Mouse (Mus musculus) frontal cortex, postnatal 36 days (tissue): ENCODE measurements around the gene Cyp2ab1.

Source experiments
- DNase-seq, 2 experiments: peaks; one replicate each; pipeline ENCODE4 v3.0.0; 2022; ENCODE audit warnings: low spot score in 2 of 2

Gene Cyp2ab1

GRCm38 (mm10) chr16:20271339-20271738 is 53.9 kb downstream of the Cyp2ab1 start:
- no peak for DNase-seq

GRCm38 (mm10) chr16:20265089-20265488 is 60.1 kb downstream of the Cyp2ab1 start:
- DNase-seq: no peak
